Mouse (Mus musculus) E14TG2a.4 (cell line): ENCODE measurements at regions not wholly inside any gene's neighbourhood (a gene's known extent, or its start where the extent isn't known, plus 50 kb on each side); places are given as distances from the start of the nearest gene placed in this dataset.

Experiments
- CTCF ChIP-seq: conservative IDR thresholded peaks from 2 replicates; pipeline ENCODE4 v1.5.1; 2014; ENCODE audit warnings: low read length
- NANOG ChIP-seq: IDR thresholded peaks from 2 replicates; pipeline ENCODE4 v1.6.1; 2014; ENCODE audit warnings: borderline replicate concordance, low read length, mixed read lengths
- POU5F1 ChIP-seq: IDR thresholded peaks from 2 replicates; pipeline ENCODE4 v1.6.1; 2014; ENCODE audit warnings: low read length, borderline replicate concordance

- no peak for TF ChIP-seq POU5F1
- no peak for TF ChIP-seq CTCF
- no peak for TF ChIP-seq NANOG
These were observed 130.1 kb upstream of the Dapk1 start for GRCm38 (mm10) chr13:60471602-60472001.
